Mouse (Mus musculus) E14TG2a.4 (cell line): ENCODE data around the gene Chsy1.

Source experiments
- NANOG ChIP-seq: IDR thresholded peaks from 2 replicates; pipeline ENCODE4 v1.6.1; 2014; ENCODE audit warnings: borderline replicate concordance, low read length, mixed read lengths
- POU5F1 ChIP-seq: IDR thresholded peaks from 2 replicates; pipeline ENCODE4 v1.6.1; 2014; ENCODE audit warnings: low read length, borderline replicate concordance

DNA sequence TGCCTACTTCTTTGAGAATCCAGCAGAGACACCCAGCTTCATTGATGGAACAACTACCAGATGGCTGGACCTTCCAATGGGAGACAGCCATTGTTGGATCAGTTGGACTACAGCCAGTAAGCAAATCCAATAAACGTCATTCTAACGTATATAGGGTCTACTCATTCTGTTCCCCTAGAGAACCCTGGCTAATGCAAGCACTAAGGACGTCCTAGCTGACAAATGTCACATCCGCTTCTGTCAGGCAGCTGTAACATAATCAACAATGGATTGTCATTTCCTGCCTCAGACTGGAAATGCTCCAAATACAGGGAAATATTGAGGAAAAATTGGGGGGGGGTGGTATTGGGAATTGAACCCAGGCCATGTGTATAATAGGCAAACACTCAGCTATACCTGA is 3.5 kb upstream of the Chsy1 start:
- no peak for TF ChIP-seq POU5F1
- TF ChIP-seq NANOG: no peak
